ENCODE assay signal across 16 mouse cellular contexts in genomic region chr2:13514949-13515348, GRCm38 (mm10). TPM values are rescaled to one million over a fixed set of nuclear protein-coding genes. Genes with fewer than 3 reads are reported as not detected.
DNase-seq lines count a peak whose midpoint lies in the region; TF ChIP-seq lines count a peak whose summit lies in the region.
"Had no signal": no experiment of that assay in that cellular context is flagged by ENCODE, and none has a peak within 500 bp of the region (broad histone marks: within the 10 kb centered on the region; RNA-seq: fewer than 3 reads in every experiment).

No protein-coding gene starts in this region.

- H3K27me3 ChIP-seq in testis, adult 2 months (ENCODE audit: control insufficient read depth, insufficient read depth, low read length) = no peaks in the 10 kb centered on the region

- no peaks in the 10 kb centered on the region; the same call in none of the 2 replicates for H3K36me3 ChIP-seq in testis, adult 2 months (ENCODE audit: control insufficient read depth, insufficient read depth, low read length)

- DNase-seq in heart, adult 11 months = peak; percentile 71
- DNase-seq in heart, postnatal 36 days = no peak
- DNase-seq in kidney, postnatal 14 days = peak; percentile 10
- DNase-seq in kidney, postnatal 4 days = no peak
- DNase-seq in testis, postnatal 14 days (ENCODE audit: low spot score) = no peak
- peak; percentile 84 for DNase-seq in yolk sac, embryonic 10.5 days (ENCODE audit: low spot score)
- no peak for DNase-seq in c-Kit-positive CD71-positive TER-119-positive erythroid progenitor cells, embryonic 14.5 days (ENCODE audit: low spot score)
- DNase-seq: adrenal gland, postnatal 14 days; cerebellum, adult 18-20 months; cerebellum, adult 9-11 months; cerebellum, postnatal 36 days; gastrocnemius, postnatal 36 days; heart, adult 18-20 months; heart, postnatal 14 days had no signal

- TF ChIP-seq POLR2A in testis, adult 2 months (IDR thresholded peaks at IDR 0.05; ENCODE audit: control insufficient read depth, low read depth, low read length) = no peak

- H3K4me3 ChIP-seq in testis, adult 2 months (ENCODE audit: control insufficient read depth, low read depth, low read length) = peak overlapping the region; percentile 61

- H3K4me1 ChIP-seq in testis, adult 2 months (ENCODE audit: control insufficient read depth, insufficient read depth, low read length) = no peaks in the 10 kb centered on the region

- no peak for TF ChIP-seq CTCF in testis, adult 2 months (IDR thresholded peaks at IDR 0.05; ENCODE audit: control insufficient read depth, insufficient read depth, insufficient replicate concordance, low read depth, low read length)

- intact Hi-C loops in heart, postnatal 36 days (cut with DNase I) = no loop called here

- peak overlapping the region; percentile 65 for H3K27ac ChIP-seq in testis, adult 2 months (ENCODE audit: control insufficient read depth, insufficient read depth, low read depth, low read length)

RNA-seq across cellular contexts. Expression of gene Cubn, which starts 23.3 kb away (rescaled TPM):
- under 1 TPM; 0.72 to 0.76 TPM for total RNA-seq in heart, postnatal 36 days (2021)
- 0.72 and 0.96 TPM in 2 replicates for polyA plus RNA-seq in testis, adult 2 months (2012; rRNA removed)
- total RNA-seq: MEL had no signal

RNA-seq across cellular contexts. Expression of gene Trdmt1, which starts 29.5 kb away (rescaled TPM):
- total RNA-seq in heart, postnatal 36 days (2021) = 1 to 10 TPM; 6.5 to 8.0 TPM
- polyA plus RNA-seq in testis, adult 2 months (2012; rRNA removed) = 2.9 and 3.1 TPM in 2 replicates

RNA-seq across cellular contexts. Expression of gene Vim, which starts 58.8 kb away (rescaled TPM):
- 100 to 1,000 TPM; 352 to 374 TPM for total RNA-seq in heart, postnatal 36 days (2021)
- polyA plus RNA-seq in testis, adult 2 months (2012; rRNA removed) = 95.7 and 100 TPM in 2 replicates

Comparison
In these comparisons a context has a peak if more than half of its experiments do, and no peak if none do; other contexts are left out.
1. DNase-seq: peak in heart, adult 11 months (single experiment), kidney, postnatal 14 days (single experiment) and yolk sac, embryonic 10.5 days (single experiment); none in heart, postnatal 36 days (0 of 2), kidney, postnatal 4 days (0 of 2), testis, postnatal 14 days (single experiment) and c-Kit-positive CD71-positive TER-119-positive erythroid progenitor cells, embryonic 14.5 days (single experiment).